In genomic region chr4:132732148-132732684, GRCm38 (mm10) we compare ENCODE assay signal across 8 mouse cellular contexts. TPM values are rescaled to one million over a fixed set of nuclear protein-coding genes. Genes with fewer than 3 reads are reported as not detected.
DNase-seq lines count a peak whose midpoint lies in the region; ATAC-seq and TF ChIP-seq lines count a peak whose summit lies in the region.

Xkr8 (minus strand) TSS chr4:132732546.

- H3K27ac ChIP-seq in CH12.LX (ENCODE audit: insufficient read depth, low read depth), result no peak within 1 kb of the TSS
- peak within 1 kb of the TSS; percentile 37 for H3K27ac ChIP-seq in forebrain, embryonic 10.5 days
- H3K27ac ChIP-seq in heart, embryonic 15.5 days, result no peak within 1 kb of the TSS
- no peak within 1 kb of the TSS for H3K27ac ChIP-seq in neural tube, embryonic 14.5 days (ENCODE audit: low read depth, low read length)

- peak; percentile 71 for TF ChIP-seq POLR2A in CH12.LX (IDR thresholded peaks at IDR 0.05; ENCODE audit: low read depth, low read length)

- no peaks in the 10 kb centered on the region for H3K79me2 ChIP-seq in CH12.LX (replicated peaks; ENCODE audit: control insufficient read depth, extremely low read depth, insufficient read depth, poor library complexity, severe bottlenecking)

- dilution Hi-C loops in CH12.LX (cut with MboI; ENCODE audit: extremely low pct_ligation_motif_present, extremely low pct_unique_long_range_greater_than_20kb, low sequenced_read_pairs), result no loop called here

- peak within 1 kb of the TSS; percentile 77 for H3K4me2 ChIP-seq in CH12.LX (ENCODE audit: insufficient read depth, low read depth, poor library complexity, severe bottlenecking)
- peak within 1 kb of the TSS; percentile 80 for H3K4me2 ChIP-seq in heart, embryonic 15.5 days
- peak within 1 kb of the TSS; percentile 76 for H3K4me2 ChIP-seq in neural tube, embryonic 14.5 days (ENCODE audit: low read depth, low read length)

- H3K9me3 ChIP-seq in CH12.LX (replicated peaks; ENCODE audit: low read length), result no peaks in the 10 kb centered on the region
- no peaks in the 10 kb centered on the region for H3K9me3 ChIP-seq in forebrain, embryonic 10.5 days
- no peaks in the 10 kb centered on the region for H3K9me3 ChIP-seq in heart, embryonic 15.5 days (replicated peaks)
- no peaks in the 10 kb centered on the region for H3K9me3 ChIP-seq in neural tube, embryonic 14.5 days (ENCODE audit: control insufficient read depth, low read length)

- WGBS in forebrain, embryonic 10.5 days, result 3% methylated on average over 34 of the region's 34 CpGs
- 2% methylated on average over 31 of the region's 34 CpGs for WGBS in heart, embryonic 15.5 days
- 1% methylated on average over 33 of the region's 34 CpGs for WGBS in neural tube, embryonic 14.5 days

- H3K36me3 ChIP-seq in CH12.LX (replicated peaks in 1 of 2; ENCODE audit: control insufficient read depth in 1 of 2, insufficient read depth in 1 of 2, low read length in 1 of 2), result peaks cover 13 to 31% of the 10 kb centered on the region in 2 experiments
- peaks cover 10% of the 10 kb centered on the region for H3K36me3 ChIP-seq in forebrain, embryonic 10.5 days (replicated peaks)
- no peaks in the 10 kb centered on the region for H3K36me3 ChIP-seq in heart, embryonic 15.5 days
- H3K36me3 ChIP-seq in neural tube, embryonic 14.5 days (ENCODE audit: control insufficient read depth, insufficient read depth, low read length), result no peaks in the 10 kb centered on the region

- peak; percentile 18 for TF ChIP-seq RAD21 in CH12.LX (IDR thresholded peaks at IDR 0.05; ENCODE audit: low read depth, low read length)

- peak; percentile 97 for ATAC-seq in heart, embryonic 15.5 days (replicated peaks; ENCODE audit: insufficient number of reproducible peaks, insufficient read depth, low FRiP score, low read depth)
- ATAC-seq in neural tube, embryonic 14.5 days (ENCODE audit: low read depth), result peak; percentile 96

- in situ Hi-C loops in CH12.LX (cut with MboI; ENCODE audit: low pct_ligation_motif_present, low pct_unique_long_range_greater_than_20kb, low sequenced_read_pairs), result no loop called here

- DNase-seq in CH12.LX (ENCODE audit: extremely low read depth), result peak; percentile 83
- DNase-seq in c-Kit-positive CD71-negative TER-119-negative erythroid progenitor cells, embryonic 14.5 days (ENCODE audit: low read depth), result peak; percentile 78
- DNase-seq in forebrain, embryonic 10.5 days (ENCODE audit: extremely low spot score, low spot score), result peak; percentile 85
- DNase-seq in kidney, postnatal 14 days, result peak; percentile 95
- peak; percentile 90 to 93 for DNase-seq in lung, adult 18-20 months
- DNase-seq in testis, postnatal 14 days (ENCODE audit: low spot score), result peak; percentile 90

- TF ChIP-seq CTCF in CH12.LX (conservative IDR thresholded peaks at IDR 0.05 in 1 of 2, IDR thresholded peaks at IDR 0.05 in 1 of 2; ENCODE audit: low read depth in 2 of 2, low read length in 2 of 2), result peak in 1 of 2 experiments; percentile 39; a peak in 2 of 4 replicates

- TF ChIP-seq EP300 in CH12.LX (IDR thresholded peaks at IDR 0.05; ENCODE audit: low read length), result no peak

- peak within 1 kb of the TSS; percentile 63 to 92 (median 77) for H3K4me3 ChIP-seq in CH12.LX (replicated peaks in 1 of 3; ENCODE audit: low read depth in 2 of 3, low read length in 2 of 3, poor library complexity in 1 of 3)
- H3K4me3 ChIP-seq in forebrain, embryonic 10.5 days, result peak within 1 kb of the TSS; percentile 55
- peak within 1 kb of the TSS; percentile 62 for H3K4me3 ChIP-seq in heart, embryonic 15.5 days
- H3K4me3 ChIP-seq in neural tube, embryonic 14.5 days (ENCODE audit: low read depth, low read length), result peak within 1 kb of the TSS; percentile 52

- H3K4me1 ChIP-seq in CH12.LX (ENCODE audit: control insufficient read depth in 1 of 2, insufficient read depth in 2 of 2), result peaks cover 2 to 41% of the 10 kb centered on the region in 2 experiments; a peak in 3 of 4 replicates
- peaks cover 25% of the 10 kb centered on the region for H3K4me1 ChIP-seq in forebrain, embryonic 10.5 days
- H3K4me1 ChIP-seq in heart, embryonic 15.5 days (replicated peaks), result peaks cover 9% of the 10 kb centered on the region
- H3K4me1 ChIP-seq in neural tube, embryonic 14.5 days (ENCODE audit: control insufficient read depth, insufficient read depth, low read length), result peaks cover 5% of the 10 kb centered on the region; the same call in 1 of the 2 replicates

- H3K9ac ChIP-seq in CH12.LX (ENCODE audit: insufficient read depth, low read depth), result peak within 1 kb of the TSS; percentile 46
- peak within 1 kb of the TSS; percentile 59 for H3K9ac ChIP-seq in heart, embryonic 15.5 days
- peak within 1 kb of the TSS; percentile 63 for H3K9ac ChIP-seq in neural tube, embryonic 14.5 days (replicated peaks; ENCODE audit: low read depth, low read length)

- H3K27me3 ChIP-seq in CH12.LX (replicated peaks), result no peaks in the 10 kb centered on the region
- no peaks in the 10 kb centered on the region for H3K27me3 ChIP-seq in forebrain, embryonic 10.5 days (ENCODE audit: poor library complexity, severe bottlenecking)
- no peaks in the 10 kb centered on the region for H3K27me3 ChIP-seq in heart, embryonic 15.5 days
- H3K27me3 ChIP-seq in neural tube, embryonic 14.5 days (ENCODE audit: control insufficient read depth, insufficient read depth, low read length), result no peaks in the 10 kb centered on the region

TF ChIP-seq in CH12.LX, 34 proteins besides CTCF, POLR2A, EP300 and RAD21:
- TF ChIP-seq NELFE (IDR thresholded peaks at IDR 0.05; ENCODE audit: low read depth, low read length) (0 out of 2 replicates have a peak, but pooled peaks have one; percentile 53), USF2 (conservative IDR thresholded peaks at IDR 0.05; ENCODE audit: low read depth, low read length) (no peak), MYC (IDR thresholded peaks at IDR 0.05; ENCODE audit: low read depth, low read length) (peak; percentile 67; the same call in 1 of the 2 replicates), POLR2AphosphoS2 (IDR thresholded peaks at IDR 0.05; ENCODE audit: low read depth, low read length) (0 out of 2 replicates have a peak, but pooled peaks have one; percentile 36), SMC3 (IDR thresholded peaks at IDR 0.05; ENCODE audit: low read depth, low read length) (peak; percentile 36), PAX5 (IDR thresholded peaks at IDR 0.05; ENCODE audit: low read length) (no peak), UBTF (IDR thresholded peaks at IDR 0.05; ENCODE audit: low read depth, low read length) (0 out of 2 replicates have a peak, but pooled peaks have one; percentile 53), GABPA (IDR thresholded peaks at IDR 0.05; ENCODE audit: insufficient replicate concordance, low read depth, low read length) (no peak), USF1 (IDR thresholded peaks at IDR 0.05; ENCODE audit: low read depth, low read length) (no peak), MXI1 (IDR thresholded peaks at IDR 0.05; ENCODE audit: low read depth, low read length) (peak; percentile 96), MAX (IDR thresholded peaks at IDR 0.05; ENCODE audit: low read length) (peak; percentile 34), E2F4 (IDR thresholded peaks at IDR 0.05; ENCODE audit: insufficient replicate concordance, low read depth, low read length) (no peak), ELF1 (IDR thresholded peaks at IDR 0.05; ENCODE audit: low read depth, low read length) (peak; percentile 80), SIN3A (IDR thresholded peaks at IDR 0.05; ENCODE audit: low read length) (peak; percentile 81), MEF2A (IDR thresholded peaks at IDR 0.05; ENCODE audit: borderline replicate concordance, low read depth, low read length) (0 out of 2 replicates have a peak, but pooled peaks have one; percentile 17)

RNA-seq across cellular contexts. Expression of gene Xkr8, which starts in this region (rescaled TPM):
- total RNA-seq in CH12.LX (2012; rRNA removed) (6.2 and 8.6 TPM in 2 replicates), CH12.LX (2014; rRNA removed) (3.7 and 3.8 TPM in 2 replicates)
- 4.9 and 5.5 TPM in 2 replicates for polyA plus RNA-seq in CH12.LX (2012; ENCODE audit: insufficient read length, low read depth)
- polyA plus RNA-seq in forebrain, embryonic 10.5 days (2016; fragmentation: Nextera tagmentation; extraction: Ambion mirVana), result 4.4 and 5.0 TPM in 2 replicates
- 2.1 and 4.8 TPM in 2 replicates for polyA plus RNA-seq in heart, embryonic 15.5 days (2015; fragmentation: Nextera tagmentation; extraction: Ambion mirVana)
- polyA plus RNA-seq in neural tube, embryonic 14.5 days (2014; fragmentation: Nextera tagmentation; extraction: Ambion mirVana), result 5.4 and 6.0 TPM in 2 replicates
